Mouse (Mus musculus): ENCODE measurements around the gene Gtf2f2. TPM values are rescaled to one million over a fixed set of nuclear protein-coding genes. Genes with fewer than 3 reads are reported as not detected.

The Gtf2f2 gene
- polyA plus RNA-seq, 1 experiment from 2014 or later, result 21.4 TPM

- TF ChIP-seq EP300 (IDR thresholded peaks at IDR 0.05) (no peak), CTCF (IDR thresholded peaks at IDR 0.05) (no peak)
- ATAC-seq (no peak), DNase-seq (ENCODE audit: low spot score) (no peak)
- H3K4me3 ChIP-seq (ENCODE audit: low read depth, low read length), result no peak overlapping the region
- H3K27me3 ChIP-seq (replicated peaks; ENCODE audit: insufficient read depth, low read length), result no peaks in the 10 kb centered on the region
- no peak overlapping the region for H3K27ac ChIP-seq (ENCODE audit: low read length)
- no peak overlapping the region for H3K4me2 ChIP-seq (replicated peaks; ENCODE audit: low read depth, low read length)
- H3K4me1 ChIP-seq (ENCODE audit: insufficient read depth, low read depth, low read length), result no peaks in the 10 kb centered on the region
- H3K9ac ChIP-seq (replicated peaks; ENCODE audit: low read depth), result no peak overlapping the region
- H3K9me3 ChIP-seq (ENCODE audit: low read length), result no peaks in the 10 kb centered on the region
- H3K36me3 ChIP-seq (ENCODE audit: insufficient read depth, low read length), result no peaks in the 10 kb centered on the region
- WGBS, result 76% methylated on average over 5 of the region's 5 CpGs
Measured at GRCm38 (mm10) chr14:76020259-76020785, 9.7 kb upstream of the Gtf2f2 start.

GRCm38 (mm10) chr14:76017785-76018490 is 7.3 kb upstream of the Gtf2f2 start:
- H3K4me3 ChIP-seq (ENCODE audit: low read depth, low read length), result no peak overlapping the region
- TF ChIP-seq EP300 (IDR thresholded peaks at IDR 0.05) (no peak), CTCF (IDR thresholded peaks at IDR 0.05) (no peak)
- DNase-seq (ENCODE audit: low spot score), result no peak
- H3K4me2 ChIP-seq (replicated peaks; ENCODE audit: low read depth, low read length), result no peak overlapping the region
- WGBS, result 78% methylated on average over 10 of the region's 10 CpGs
- H3K36me3 ChIP-seq (ENCODE audit: insufficient read depth, low read length), result no peaks in the 10 kb centered on the region
- no peaks in the 10 kb centered on the region for H3K9me3 ChIP-seq (ENCODE audit: low read length)
- H3K27me3 ChIP-seq (replicated peaks; ENCODE audit: insufficient read depth, low read length), result no peaks in the 10 kb centered on the region
- H3K27ac ChIP-seq (ENCODE audit: low read length), result no peak overlapping the region
- H3K4me1 ChIP-seq (ENCODE audit: insufficient read depth, low read depth, low read length), result no peaks in the 10 kb centered on the region
- H3K9ac ChIP-seq (replicated peaks; ENCODE audit: low read depth), result no peak overlapping the region
- ATAC-seq, result no peak

- no peaks in the 10 kb centered on the region for H3K9me3 ChIP-seq (ENCODE audit: low read length)
- no peak overlapping the region for H3K27ac ChIP-seq (ENCODE audit: low read length)
- no peaks in the 10 kb centered on the region for H3K36me3 ChIP-seq (ENCODE audit: insufficient read depth, low read length)
- no peak for TF ChIP-seq EP300 (IDR thresholded peaks at IDR 0.05)
- no peak for TF ChIP-seq CTCF (IDR thresholded peaks at IDR 0.05)
- no peaks in the 10 kb centered on the region for H3K27me3 ChIP-seq (replicated peaks; ENCODE audit: insufficient read depth, low read length)
- H3K9ac ChIP-seq (replicated peaks; ENCODE audit: low read depth), result no peak overlapping the region
- no peak overlapping the region for H3K4me3 ChIP-seq (ENCODE audit: low read depth, low read length)
- no peaks in the 10 kb centered on the region; the same call in 1 of the 2 replicates for H3K4me1 ChIP-seq (ENCODE audit: insufficient read depth, low read depth, low read length)
- 35% methylated on average over 2 of the region's 2 CpGs for WGBS
- H3K4me2 ChIP-seq (replicated peaks; ENCODE audit: low read depth, low read length), result no peak overlapping the region
- DNase-seq (ENCODE audit: low spot score) (no peak), ATAC-seq (no peak)
Measured at GRCm38 (mm10) chr14:76014331-76014730, 3.7 kb upstream of the Gtf2f2 start.

- no peaks in the 10 kb centered on the region for H3K9me3 ChIP-seq (ENCODE audit: low read length)
- no peak overlapping the region for H3K27ac ChIP-seq (ENCODE audit: low read length)
- WGBS, result 26% methylated on average over 7 of the region's 7 CpGs
- H3K4me1 ChIP-seq (ENCODE audit: insufficient read depth, low read depth, low read length), result no peaks in the 10 kb centered on the region; the same call in 1 of the 2 replicates
- peak overlapping the region; percentile 77; the same call in 1 of the 2 replicates for H3K4me3 ChIP-seq (ENCODE audit: low read depth, low read length)
- no peak overlapping the region for H3K9ac ChIP-seq (replicated peaks; ENCODE audit: low read depth)
- TF ChIP-seq EP300 (IDR thresholded peaks at IDR 0.05), result no peak
- TF ChIP-seq CTCF (IDR thresholded peaks at IDR 0.05), result no peak
- DNase-seq (ENCODE audit: low spot score) (no peak), ATAC-seq (peak; percentile 11; the same call in 1 of the 2 replicates)
- no peaks in the 10 kb centered on the region for H3K27me3 ChIP-seq (replicated peaks; ENCODE audit: insufficient read depth, low read length)
- H3K4me2 ChIP-seq (replicated peaks; ENCODE audit: low read depth, low read length), result peak overlapping the region; percentile 72
- no peaks in the 10 kb centered on the region for H3K36me3 ChIP-seq (ENCODE audit: insufficient read depth, low read length)
Measured at GRCm38 (mm10) chr14:76011062-76011457, 395 bp upstream of the Gtf2f2 start.

- Histone ChIP-seq H3K9me3 (ENCODE audit: low read length) (no peaks in the 10 kb centered on the region), H3K36me3 (ENCODE audit: insufficient read depth, low read length) (no peaks in the 10 kb centered on the region), H3K27ac (ENCODE audit: low read length) (no peak overlapping the region), H3K9ac (replicated peaks; ENCODE audit: low read depth) (no peak overlapping the region), H3K27me3 (replicated peaks; ENCODE audit: insufficient read depth, low read length) (no peaks in the 10 kb centered on the region), H3K4me3 (ENCODE audit: low read depth, low read length) (no peak overlapping the region), H3K4me1 (ENCODE audit: insufficient read depth, low read depth, low read length) (no peaks in the 10 kb centered on the region; the same call in 1 of the 2 replicates), H3K4me2 (replicated peaks; ENCODE audit: low read depth, low read length) (peak overlapping the region; percentile 72; the same call in 1 of the 2 replicates)
- WGBS, result 84% methylated on average over 5 of the region's 5 CpGs
- ATAC-seq (no peak), DNase-seq (ENCODE audit: low spot score) (no peak)
- TF ChIP-seq CTCF (IDR thresholded peaks at IDR 0.05) (no peak), EP300 (IDR thresholded peaks at IDR 0.05) (no peak)
Measured at GRCm38 (mm10) chr14:76009185-76009584, 1.5 kb downstream of the Gtf2f2 start.

GRCm38 (mm10) chr14:76008174-76008573 is 2.5 kb downstream of the Gtf2f2 start:
- Histone ChIP-seq H3K4me1 (ENCODE audit: insufficient read depth, low read depth, low read length) (no peaks in the 10 kb centered on the region; the same call in 1 of the 2 replicates), H3K4me3 (ENCODE audit: low read depth, low read length) (no peak overlapping the region), H3K4me2 (replicated peaks; ENCODE audit: low read depth, low read length) (no peak overlapping the region), H3K27me3 (replicated peaks; ENCODE audit: insufficient read depth, low read length) (no peaks in the 10 kb centered on the region), H3K27ac (ENCODE audit: low read length) (no peak overlapping the region), H3K9me3 (ENCODE audit: low read length) (no peaks in the 10 kb centered on the region), H3K9ac (replicated peaks; ENCODE audit: low read depth) (no peak overlapping the region), H3K36me3 (ENCODE audit: insufficient read depth, low read length) (no peaks in the 10 kb centered on the region)
- 90% methylated on average over 1 of the region's 1 CpGs for WGBS
- DNase-seq (ENCODE audit: low spot score), result no peak
- TF ChIP-seq EP300 (IDR thresholded peaks at IDR 0.05), result no peak
- TF ChIP-seq CTCF (IDR thresholded peaks at IDR 0.05), result no peak
- no peak for ATAC-seq

Data from lung, postnatal 0 days (tissue).